Mouse (Mus musculus) lung, postnatal 0 days (tissue): Measurements from ENCODE around the gene Neu1.

ENCODE experiments used
- CTCF ChIP-seq: IDR thresholded peaks from 2 replicates; pipeline ENCODE4 v1.5.1; 2016; ENCODE audit warnings: antibody characterized with exemption, mild to moderate bottlenecking
- EP300 ChIP-seq: IDR thresholded peaks from 2 replicates; pipeline ENCODE4 v1.6.1; 2016; ENCODE audit warnings: antibody characterized with exemption, mild to moderate bottlenecking, control low read depth

DNA sequence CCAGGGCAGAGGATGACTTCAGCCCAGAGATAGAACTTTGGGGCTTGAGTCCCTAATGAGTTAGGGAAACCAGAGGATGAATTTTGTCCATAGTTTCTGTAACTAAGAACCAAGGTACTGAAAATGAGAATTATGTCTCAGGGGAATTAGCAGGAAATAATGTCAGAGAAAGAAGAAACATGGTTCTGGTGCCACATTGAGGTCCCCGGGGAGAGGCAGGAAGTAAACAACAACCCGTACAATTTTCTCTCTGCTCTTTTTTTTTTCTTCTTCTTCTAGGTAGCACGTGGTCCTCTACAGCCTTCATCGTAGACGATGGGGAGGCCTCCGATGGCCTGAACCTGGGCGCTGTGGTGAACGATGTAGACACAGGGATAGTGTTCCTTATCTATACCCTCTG lies 1.2 kb downstream of the Neu1 start:
- TF ChIP-seq CTCF: no peak
- TF ChIP-seq EP300: no peak
